Mouse (Mus musculus) stomach, postnatal 0 days (tissue): ENCODE measurements around the gene Hist1h3c. TPM values are rescaled to one million over a fixed set of nuclear protein-coding genes. Genes with fewer than 3 reads are reported as not detected.
"Not testable (repeated sequence)": the region's sequence is repeated elsewhere in the genome, so short reads cannot be mapped to it uniquely, and the experiment has no call there.

Experiments used
- ATAC-seq: fragments of 200-750 bp; cut with Nextera tagmentation; 2 replicates; pipeline ENCODE4 v1.8.0; 2017; ENCODE audit not compliant: low FRiP score, low TSS enrichment
- DNase-seq: peaks from one replicate; pipeline ENCODE4 v3.0.0-alpha.2; 2016; ENCODE audit warnings: low spot score
- H3K27ac ChIP-seq: fragments of 300-500 bp; sonication (generic); replicated peaks from 2 replicates; pipeline ENCODE4 v1.5.1; 2014; ENCODE audit warnings: mild to moderate bottlenecking, control low read depth
- H3K27me3 ChIP-seq: fragments of 300-500 bp; sonication (generic); 2 replicates; pipeline ENCODE4 v1.6.1; 2014; ENCODE audit warnings: low read length; ENCODE audit not compliant: control insufficient read depth, insufficient read depth
- H3K36me3 ChIP-seq: fragments of 300-500 bp; sonication (generic); 2 replicates; pipeline ENCODE4 v1.6.1; 2014; ENCODE audit warnings: low read length, mixed read lengths; ENCODE audit not compliant: control insufficient read depth, insufficient read depth
- H3K4me1 ChIP-seq: fragments of 300-500 bp; sonication (generic); replicated peaks from 2 replicates; pipeline ENCODE4 v1.6.1; 2014; ENCODE audit warnings: antibody characterized with exemption; ENCODE audit not compliant: control insufficient read depth, insufficient read depth
- H3K4me2 ChIP-seq: fragments of 300-500 bp; sonication (generic); replicated peaks from 2 replicates; pipeline ENCODE4 v1.6.1; 2014; ENCODE audit warnings: low read depth, mild to moderate bottlenecking, control low read depth, moderate library complexity
- H3K4me3 ChIP-seq: fragments of 300-500 bp; sonication (generic); 2 replicates; pipeline ENCODE4 v1.5.1; 2014; ENCODE audit warnings: low read depth, low read length, control low read depth
- H3K9ac ChIP-seq: fragments of 300-500 bp; sonication (generic); 2 replicates; pipeline ENCODE4 v1.6.1; 2014; ENCODE audit warnings: mild to moderate bottlenecking, low read length, control low read depth, mixed read lengths
- H3K9me3 ChIP-seq: fragments of 300-500 bp; sonication (generic); 2 replicates; pipeline ENCODE4 v1.6.1; 2016; ENCODE audit warnings: low read length; ENCODE audit not compliant: control insufficient read depth
- CTCF ChIP-seq: IDR thresholded peaks from 2 replicates; pipeline ENCODE4 v1.5.1; 2016; ENCODE audit warnings: antibody characterized with exemption, low read depth, mild to moderate bottlenecking, moderate library complexity
- EP300 ChIP-seq: optimal IDR thresholded peaks from 2 replicates; pipeline ENCODE3; 2016; ENCODE audit warnings: antibody characterized with exemption
- WGBS: fragments of 180-500 bp; shearing (Covaris S2); extraction: QIAGEN DNeasy Blood & Tissue Kit; methylation state at CpG from one replicate; pipeline ENCODE4 v1.1.7; 2014; 5-methylcytosine and 5-hydroxymethylcytosine counted together
- polyA plus RNA-seq: library from polyadenylated mRNA; unstranded; fragments of >200 nt; fragmentation: Nextera tagmentation; extraction: Ambion mirVana; gene quantifications from 2 replicates; pipeline ENCODE4 v1.2.1, GENCODE M21; 2015

The Hist1h3c gene
- polyA plus RNA-seq, 1 experiment from 2014 or later: 1.8 TPM

GRCm38 (mm10) chr13:23763242-23763585, 17.8 kb upstream of the Hist1h3c start:
- Histone ChIP-seq H3K9ac (peak overlapping the region; percentile 47), H3K4me2 (peak overlapping the region; percentile 90), H3K36me3 (no peaks in the 10 kb centered on the region), H3K9me3 (no peaks in the 10 kb centered on the region), H3K27me3 (no peaks in the 10 kb centered on the region), H3K4me1 (peaks cover 3% of the 10 kb centered on the region; the same call in 1 of the 2 replicates), H3K27ac (peak overlapping the region; percentile 88), H3K4me3 (peak overlapping the region; percentile 52)
- ATAC-seq (no peak), DNase-seq (peak; percentile 92)
- 0% methylated on average over 10 of the region's 10 CpGs for WGBS
- no peak for TF ChIP-seq EP300
- TF ChIP-seq CTCF: no peak

- H3K9me3 ChIP-seq, H3K36me3 ChIP-seq, H3K27me3 ChIP-seq, H3K4me1 ChIP-seq: not testable (repeated sequence)
- DNase-seq: peak; percentile 47
- peak; percentile 46 for TF ChIP-seq EP300
- H3K4me3 ChIP-seq: peak within 1 kb of the TSS; percentile 52
- WGBS: under 1% methylated on average over 29 of the region's 52 CpGs
- H3K27ac ChIP-seq: peak within 1 kb of the TSS; percentile 88
- H3K9ac ChIP-seq: peak within 1 kb of the TSS; percentile 58
- peak; percentile 59 for ATAC-seq
- peak within 1 kb of the TSS; percentile 90 for H3K4me2 ChIP-seq
Measured at GRCm38 (mm10) chr13:23761871-23762821, 16.7 kb upstream of the Hist1h3c start, which contains the start of gene Hist1h3a. Gene Hist1h3a (minus strand): TSS chr13:23762386.

- Histone ChIP-seq H3K27me3 (no peaks in the 10 kb centered on the region), H3K4me1 (peaks cover 3% of the 10 kb centered on the region; the same call in 1 of the 2 replicates), H3K9me3 (no peaks in the 10 kb centered on the region), H3K36me3 (no peaks in the 10 kb centered on the region), H3K27ac (peak within 1 kb of the TSS; percentile 88), H3K4me2 (peak within 1 kb of the TSS; percentile 90), H3K9ac (peak within 1 kb of the TSS; percentile 58), H3K4me3 (peak within 1 kb of the TSS; percentile 52)
- ATAC-seq (peak; percentile 84), DNase-seq (peak; percentile 99)
- TF ChIP-seq EP300 (peak; percentile 47), CTCF (no peak)
- WGBS: under 1% methylated on average over 61 of the region's 72 CpGs
Measured at GRCm38 (mm10) chr13:23760972-23761864, 15.8 kb upstream of the Hist1h3c start, which contains the start of gene Hist1h4a. Gene Hist1h4a (minus strand): TSS chr13:23761230.

- Histone ChIP-seq H3K9me3 (no peaks in the 10 kb centered on the region), H3K4me2 (peak overlapping the region; percentile 90), H3K4me3 (peak overlapping the region; percentile 52), H3K27me3 (no peaks in the 10 kb centered on the region), H3K27ac (peak overlapping the region; percentile 88), H3K4me1 (peaks cover 3% of the 10 kb centered on the region; the same call in 1 of the 2 replicates), H3K9ac (peak overlapping the region; percentile 45), H3K36me3 (no peaks in the 10 kb centered on the region)
- ATAC-seq (peak; percentile 2; the same call in 1 of the 2 replicates), DNase-seq (peak; percentile 35)
- WGBS: 2% methylated on average over 18 of the region's 27 CpGs
- TF ChIP-seq CTCF (peak; percentile 42), EP300 (no peak)
Measured at GRCm38 (mm10) chr13:23760240-23760971, 15.0 kb upstream of the Hist1h3c start.

- Histone ChIP-seq H3K9ac (no peak overlapping the region), H3K4me3 (no peak overlapping the region), H3K27ac (no peak overlapping the region), H3K9me3 (no peaks in the 10 kb centered on the region), H3K4me1 (peaks cover 3% of the 10 kb centered on the region; the same call in 1 of the 2 replicates), H3K36me3 (no peaks in the 10 kb centered on the region), H3K4me2 (no peak overlapping the region), H3K27me3 (no peaks in the 10 kb centered on the region)
- DNase-seq (no peak), ATAC-seq (no peak)
- no peak for TF ChIP-seq EP300
- TF ChIP-seq CTCF: no peak
- WGBS: 71% methylated on average over 1 of the region's 1 CpGs
Measured at GRCm38 (mm10) chr13:23759916-23760239, 14.5 kb upstream of the Hist1h3c start.
